Mouse (Mus musculus): ENCODE measurements around the gene Rhog. TPM values are rescaled to one million over a fixed set of nuclear protein-coding genes. Genes with fewer than 3 reads are reported as not detected.

Rhog gene
- total RNA-seq, 2 experiments from 2014 or later = 21.9 to 22.6 TPM

Other genes with a start within 250 kb of the Rhog start
- 1 to 10 TPM; 1.1 to 1.4 TPM for gene Il18bp, start 237.4 kb downstream of the Rhog start, total RNA-seq (2021)
- 10 to 100 TPM; 17.9 to 18.9 TPM for gene Rnf121, start 190.6 kb downstream of the Rhog start, total RNA-seq (2021)
- gene Xndc1, start 190.5 kb downstream of the Rhog start, total RNA-seq (2021) = 1 to 10 TPM; 3.8 to 4.9 TPM
- under 1 TPM; 0.53 to 0.84 TPM for gene Xntrpc, start 190.3 kb downstream of the Rhog start, total RNA-seq (2021)
- under 1 TPM in 1 of 2 experiments, not detected in 1; 0.21 TPM for gene Trpc2, start 172.9 kb downstream of the Rhog start, total RNA-seq (2021)
- 100 to 1,000 TPM; 281 to 363 TPM for gene Art1, start 154.3 kb downstream of the Rhog start, total RNA-seq (2021)
- 1 to 10 TPM; 6.9 to 8.1 TPM for gene Art5, start 146.6 kb downstream of the Rhog start, total RNA-seq (2021)
- 1 to 10 TPM in 1 of 2 experiments, not detected in 1; 1.0 TPM for gene Chrna10, start 139.2 kb downstream of the Rhog start, total RNA-seq (2021)
- 10 to 100 TPM; 22.5 to 24.2 TPM for gene Nup98, start 45.9 kb downstream of the Rhog start, total RNA-seq (2021)
- gene Pgap2, start 45.8 kb downstream of the Rhog start, total RNA-seq (2021) = 10 to 100 TPM; 23.3 to 26.5 TPM
- gene Stim1, start 11.8 kb upstream of the Rhog start, total RNA-seq (2021) = 100 to 1,000 TPM; 198 to 210 TPM
- 10 to 100 TPM; 14.7 to 17.0 TPM for gene Rrm1, start 185.6 kb upstream of the Rhog start, total RNA-seq (2021)
- gene Olfr543, start 225.6 kb upstream of the Rhog start, total RNA-seq (2021) = not detected
- not detected for gene Olfr544, start 232.3 kb upstream of the Rhog start, total RNA-seq (2021)
- not detected for gene Olfr545, start 243.5 kb upstream of the Rhog start, total RNA-seq (2021)

Data from gastrocnemius, postnatal 14 days (tissue).